Mouse (Mus musculus) myocyte (in vitro differentiated cells): ENCODE data around the gene Lrrc40.

Experiments used
- MYOD1 ChIP-seq, 3 experiments: IDR thresholded peaks; one replicate each; pipeline ENCODE4 v1.6.1; 2011; ENCODE audit warnings: control low read depth in 2 of 3, low read depth in 2 of 3, mild to moderate bottlenecking in 2 of 3, moderate library complexity in 1 of 3; ENCODE audit not compliant: insufficient read length in 2 of 3, control insufficient read depth in 1 of 3
- MYOG ChIP-seq, 3 experiments: IDR thresholded peaks; one replicate each; pipeline ENCODE4 v1.6.1; 2011; ENCODE audit warnings: control low read depth in 2 of 3, low read depth in 2 of 3, mild to moderate bottlenecking in 2 of 3; ENCODE audit not compliant: insufficient read length in 2 of 3, control insufficient read depth in 1 of 3, insufficient read depth in 1 of 3
- POLR2A ChIP-seq: IDR thresholded peaks from one replicate; pipeline ENCODE4 v1.6.1; 2011; ENCODE audit warnings: low read depth, mild to moderate bottlenecking, control low read depth, moderate library complexity; ENCODE audit not compliant: insufficient read length
- POLR2AphosphoS2 ChIP-seq: IDR thresholded peaks from one replicate; pipeline ENCODE4 v1.6.1; 2011; ENCODE audit warnings: low read depth, control low read depth; ENCODE audit not compliant: insufficient read length
- TCF12 ChIP-seq: IDR thresholded peaks from one replicate; pipeline ENCODE4 v1.6.1; 2011; ENCODE audit warnings: mild to moderate bottlenecking, control low read depth; ENCODE audit not compliant: poor library complexity, insufficient read depth, severe bottlenecking
- TCF3 ChIP-seq: IDR thresholded peaks from one replicate; pipeline ENCODE4 v1.6.1; 2011; ENCODE audit warnings: low read depth, control low read depth; ENCODE audit not compliant: insufficient read length

GRCm38 (mm10) chr3:158031371-158031925 is 5.0 kb upstream of the Lrrc40 start:
- TF ChIP-seq TCF3, result no peak
- TF ChIP-seq TCF12, result no peak
- peak; percentile 84 for TF ChIP-seq POLR2A
- TF ChIP-seq POLR2AphosphoS2, result peak; percentile 72
- no peak for TF ChIP-seq MYOD1 (IDR thresholded peaks at IDR 0.05; ENCODE audit: control insufficient read depth in 1 of 3, insufficient read length in 2 of 3, low read depth in 2 of 3)
- TF ChIP-seq MYOG (IDR thresholded peaks at IDR 0.05; ENCODE audit: control insufficient read depth in 1 of 3, insufficient read depth in 1 of 3, insufficient read length in 2 of 3, low read depth in 2 of 3), result peak in 1 of 3 experiments; percentile 50
